Mouse (Mus musculus) forebrain, embryonic 16.5 days (tissue): ENCODE results near the gene Kif28. TPM values are rescaled to one million over a fixed set of nuclear protein-coding genes. Genes with fewer than 3 reads are reported as not detected.

Experiments
- ATAC-seq: fragments of 200-750 bp; cut with Nextera tagmentation; 2 replicates; pipeline ENCODE4 v1.8.0; 2017; ENCODE audit warnings: mild to moderate bottlenecking, moderate library complexity
- H3K27ac ChIP-seq: fragments of 300-500 bp; sonication (generic); 2 replicates; pipeline ENCODE4 v1.5.1; 2014; ENCODE audit warnings: low read length, control low read depth
- H3K27me3 ChIP-seq: fragments of 300-500 bp; sonication (generic); replicated peaks from 2 replicates; pipeline ENCODE4 v1.6.1; 2014; ENCODE audit warnings: low read length; ENCODE audit not compliant: control insufficient read depth, insufficient read depth
- H3K36me3 ChIP-seq: fragments of 300-500 bp; sonication (generic); 2 replicates; pipeline ENCODE4 v1.6.1; 2014; ENCODE audit not compliant: control insufficient read depth, insufficient read depth
- H3K4me1 ChIP-seq: fragments of 300-500 bp; sonication (generic); replicated peaks from 2 replicates; pipeline ENCODE4 v1.6.1; 2014; ENCODE audit warnings: low read length; ENCODE audit not compliant: control insufficient read depth, insufficient read depth
- H3K4me2 ChIP-seq: fragments of 300-500 bp; sonication (generic); 2 replicates; pipeline ENCODE4 v1.6.1; 2014; ENCODE audit warnings: mild to moderate bottlenecking, low read length, control low read depth
- H3K4me3 ChIP-seq: fragments of 300-500 bp; sonication (generic); replicated peaks from 2 replicates; pipeline ENCODE4 v1.5.1; 2014; ENCODE audit warnings: mild to moderate bottlenecking, low read length, control low read depth
- H3K9ac ChIP-seq: fragments of 300-500 bp; sonication (generic); replicated peaks from 2 replicates; pipeline ENCODE4 v1.6.1; 2014; ENCODE audit warnings: low read depth, low read length, control low read depth
- H3K9me3 ChIP-seq: fragments of 300-500 bp; sonication (generic); 2 replicates; pipeline ENCODE4 v1.6.1; 2016; ENCODE audit warnings: low read length; ENCODE audit not compliant: control insufficient read depth
- WGBS: fragments of 180-500 bp; shearing (Covaris S2); extraction: QIAGEN DNeasy Blood & Tissue Kit; methylation state at CpG from one replicate; pipeline ENCODE4 v1.1.7; 2014; 5-methylcytosine and 5-hydroxymethylcytosine counted together
- polyA plus RNA-seq: library from polyadenylated mRNA; unstranded; fragments of >200 nt; fragmentation: Nextera tagmentation; extraction: Ambion mirVana; gene quantifications from 2 replicates; pipeline ENCODE4 v1.2.1, GENCODE M21; 2015

Kif28 gene
- polyA plus RNA-seq, 1 experiment from 2014 or later, result not detected

GRCm38 (mm10) chr1:179712658-179713057 lies 32.4 kb downstream of the Kif28 start:
- Histone ChIP-seq H3K4me1 (0 out of 2 replicates have a peak, but pooled peaks cover 3% of the 10 kb centered on the region), H3K4me3 (no peak overlapping the region), H3K27ac (no peak overlapping the region), H3K36me3 (no peaks in the 10 kb centered on the region), H3K9me3 (no peaks in the 10 kb centered on the region), H3K4me2 (no peak overlapping the region), H3K27me3 (no peaks in the 10 kb centered on the region), H3K9ac (no peak overlapping the region)
- ATAC-seq, result no peak
- WGBS, result 82% methylated on average over 7 of the region's 7 CpGs

GRCm38 (mm10) chr1:179710739-179711138 lies 34.3 kb downstream of the Kif28 start:
- H3K36me3 ChIP-seq, result no peaks in the 10 kb centered on the region
- H3K4me3 ChIP-seq, result no peak overlapping the region
- H3K9ac ChIP-seq, result no peak overlapping the region
- H3K27me3 ChIP-seq, result no peaks in the 10 kb centered on the region
- WGBS, result 82% methylated on average over 5 of the region's 5 CpGs
- no peak overlapping the region for H3K27ac ChIP-seq
- 0 out of 2 replicates have a peak, but pooled peaks cover 3% of the 10 kb centered on the region for H3K4me1 ChIP-seq
- H3K9me3 ChIP-seq, result no peaks in the 10 kb centered on the region
- ATAC-seq, result no peak
- no peak overlapping the region for H3K4me2 ChIP-seq

GRCm38 (mm10) chr1:179709390-179709789 lies 35.7 kb downstream of the Kif28 start:
- Histone ChIP-seq H3K27me3 (no peaks in the 10 kb centered on the region), H3K36me3 (no peaks in the 10 kb centered on the region), H3K9ac (no peak overlapping the region), H3K4me1 (peaks cover 3% of the 10 kb centered on the region; the same call in 1 of the 2 replicates), H3K9me3 (no peaks in the 10 kb centered on the region), H3K4me3 (no peak overlapping the region), H3K27ac (no peak overlapping the region), H3K4me2 (no peak overlapping the region)
- WGBS, result 71% methylated on average over 6 of the region's 6 CpGs
- ATAC-seq, result peak; percentile 70

GRCm38 (mm10) chr1:179705154-179705553 lies 39.9 kb downstream of the Kif28 start:
- 79% methylated on average over 6 of the region's 6 CpGs for WGBS
- H3K9me3 ChIP-seq, result no peaks in the 10 kb centered on the region
- ATAC-seq, result no peak
- no peak overlapping the region for H3K4me3 ChIP-seq
- H3K4me2 ChIP-seq, result no peak overlapping the region
- no peaks in the 10 kb centered on the region for H3K27me3 ChIP-seq
- H3K9ac ChIP-seq, result no peak overlapping the region
- peaks cover 3% of the 10 kb centered on the region; the same call in 1 of the 2 replicates for H3K4me1 ChIP-seq
- no peaks in the 10 kb centered on the region for H3K36me3 ChIP-seq
- no peak overlapping the region for H3K27ac ChIP-seq

GRCm38 (mm10) chr1:179704150-179704549 lies 40.9 kb downstream of the Kif28 start:
- no peak for ATAC-seq
- H3K4me3 ChIP-seq, result no peak overlapping the region
- H3K9ac ChIP-seq, result no peak overlapping the region
- H3K9me3 ChIP-seq, result no peaks in the 10 kb centered on the region
- 94% methylated on average over 3 of the region's 3 CpGs for WGBS
- peaks cover under 1% of the 10 kb centered on the region; the same call in 1 of the 2 replicates for H3K4me1 ChIP-seq
- no peaks in the 10 kb centered on the region for H3K27me3 ChIP-seq
- no peaks in the 10 kb centered on the region for H3K36me3 ChIP-seq
- no peak overlapping the region for H3K27ac ChIP-seq
- no peak overlapping the region for H3K4me2 ChIP-seq

GRCm38 (mm10) chr1:179689479-179689878 lies 55.6 kb downstream of the Kif28 start:
- ATAC-seq, result no peak
- H3K36me3 ChIP-seq, result peaks cover 10% of the 10 kb centered on the region; the same call in 1 of the 2 replicates

GRCm38 (mm10) chr1:179688914-179689313 lies 56.2 kb downstream of the Kif28 start:
- H3K36me3 ChIP-seq, result peaks cover 12% of the 10 kb centered on the region; the same call in 1 of the 2 replicates
- H3K4me3 ChIP-seq, result no peak overlapping the region
- WGBS, result 57% methylated on average over 5 of the region's 5 CpGs
- H3K27ac ChIP-seq, result no peak overlapping the region
- no peak overlapping the region for H3K4me2 ChIP-seq
- ATAC-seq, result no peak
- H3K9ac ChIP-seq, result no peak overlapping the region
- H3K9me3 ChIP-seq, result no peaks in the 10 kb centered on the region
- no peaks in the 10 kb centered on the region for H3K27me3 ChIP-seq
- H3K4me1 ChIP-seq, result no peaks in the 10 kb centered on the region

More at GRCm38 (mm10) chr1:179689479-179689878, 55.6 kb downstream of the Kif28 start:
- Histone ChIP-seq H3K9ac (no peak overlapping the region), H3K9me3 (no peaks in the 10 kb centered on the region), H3K4me3 (no peak overlapping the region), H3K4me2 (no peak overlapping the region), H3K27ac (no peak overlapping the region), H3K4me1 (no peaks in the 10 kb centered on the region), H3K27me3 (no peaks in the 10 kb centered on the region)
- WGBS, result 34% methylated on average over 6 of the region's 6 CpGs

GRCm38 (mm10) chr1:179688415-179688814 lies 56.7 kb downstream of the Kif28 start:
- peaks cover 12% of the 10 kb centered on the region; the same call in 1 of the 2 replicates for H3K36me3 ChIP-seq
- H3K27me3 ChIP-seq, result no peaks in the 10 kb centered on the region
- no peak overlapping the region for H3K27ac ChIP-seq
- WGBS, result 78% methylated on average over 6 of the region's 6 CpGs
- H3K4me1 ChIP-seq, result no peaks in the 10 kb centered on the region
- H3K4me3 ChIP-seq, result no peak overlapping the region
- H3K4me2 ChIP-seq, result no peak overlapping the region
- no peaks in the 10 kb centered on the region for H3K9me3 ChIP-seq
- H3K9ac ChIP-seq, result no peak overlapping the region
- ATAC-seq, result no peak

- Histone ChIP-seq H3K9me3 (no peaks in the 10 kb centered on the region), H3K4me3 (no peak overlapping the region), H3K36me3 (peaks cover 12% of the 10 kb centered on the region; the same call in 1 of the 2 replicates), H3K27me3 (no peaks in the 10 kb centered on the region), H3K4me1 (no peaks in the 10 kb centered on the region), H3K27ac (no peak overlapping the region), H3K9ac (no peak overlapping the region), H3K4me2 (no peak overlapping the region)
- 96% methylated on average over 3 of the region's 3 CpGs for WGBS
- no peak for ATAC-seq
Observed at GRCm38 (mm10) chr1:179687966-179688365, 57.1 kb downstream of the Kif28 start.

GRCm38 (mm10) chr1:179687305-179687704 lies 57.8 kb downstream of the Kif28 start:
- 97% methylated on average over 1 of the region's 1 CpGs for WGBS
- H3K27ac ChIP-seq, result no peak overlapping the region
- H3K36me3 ChIP-seq, result peaks cover 12% of the 10 kb centered on the region; the same call in 1 of the 2 replicates

More at GRCm38 (mm10) chr1:179687305-179687704, 57.8 kb downstream of the Kif28 start:
- no peak for ATAC-seq
- Histone ChIP-seq H3K4me3 (no peak overlapping the region), H3K4me1 (no peaks in the 10 kb centered on the region), H3K9ac (no peak overlapping the region), H3K4me2 (no peak overlapping the region), H3K27me3 (no peaks in the 10 kb centered on the region), H3K9me3 (no peaks in the 10 kb centered on the region)
